Mouse (Mus musculus) lung, adult 18-20 months (tissue): ENCODE data around the gene Gm29110.
"Not testable (repeated sequence)": the region's sequence is repeated elsewhere in the genome, so short reads cannot be mapped to it uniquely, and the experiment has no call there.

Experiments
- DNase-seq, 2 experiments: peaks; one replicate each; pipeline ENCODE4 v3.0.0; 2022; ENCODE audit warnings: mixed read lengths in 2 of 2

The Gm29110 gene

GRCm38 (mm10) chrY:74470231-74470630, at the start of gene Gm29110:
TSS of gene Gm29110 (plus strand) at chrY:74470531.
- DNase-seq: not testable (repeated sequence)
